Mouse (Mus musculus) CH12.LX (cell line): ENCODE results near the gene Slc35b4.

Experiments used
- CTCF ChIP-seq, 2 experiments: IDR thresholded peaks in 1 of 2; conservative IDR thresholded peaks in 1 of 2; 2 replicates each; pipeline ENCODE4 v1.5.1; 2011 to 2012; ENCODE audit warnings: low read depth in 2 of 2, low read length in 2 of 2, improper control_type of control experiment in 1 of 2, inconsistent platforms in 1 of 2, mild to moderate bottlenecking in 1 of 2, moderate library complexity in 1 of 2
- E2F4 ChIP-seq: IDR thresholded peaks from 2 replicates; pipeline ENCODE4 v1.6.1; 2011; ENCODE audit warnings: low read depth, low read length, improper control_type of control experiment; ENCODE audit not compliant: insufficient replicate concordance
- EP300 ChIP-seq: IDR thresholded peaks from 2 replicates; pipeline ENCODE4 v1.6.1; 2011; ENCODE audit warnings: low read length, improper control_type of control experiment
- MAFK ChIP-seq: IDR thresholded peaks from 2 replicates; pipeline ENCODE4 v1.6.1; 2011; ENCODE audit warnings: low read length, improper control_type of control experiment; ENCODE audit not compliant: insufficient replicate concordance
- MAX ChIP-seq: IDR thresholded peaks from 2 replicates; pipeline ENCODE4 v1.6.1; 2011; ENCODE audit warnings: low read length, improper control_type of control experiment
- POLR2A ChIP-seq: IDR thresholded peaks from 2 replicates; pipeline ENCODE4 v1.6.1; 2011; ENCODE audit warnings: low read depth, mild to moderate bottlenecking, improper control_type of control experiment, low read length
- POLR2AphosphoS2 ChIP-seq: IDR thresholded peaks from 2 replicates; pipeline ENCODE4 v1.6.1; 2011; ENCODE audit warnings: low read depth, low read length, improper control_type of control experiment
- RAD21 ChIP-seq: IDR thresholded peaks from 2 replicates; pipeline ENCODE4 v1.6.1; 2011; ENCODE audit warnings: low read depth, mild to moderate bottlenecking, low read length, improper control_type of control experiment, moderate library complexity
- RCOR1 ChIP-seq: conservative IDR thresholded peaks from 2 replicates; pipeline ENCODE4 v1.6.1; 2012; ENCODE audit warnings: low read depth, mild to moderate bottlenecking, inconsistent platforms, low read length, improper control_type of control experiment
- SIN3A ChIP-seq: IDR thresholded peaks from 2 replicates; pipeline ENCODE4 v1.6.1; 2012; ENCODE audit warnings: low read length, improper control_type of control experiment, inconsistent platforms

DNA sequence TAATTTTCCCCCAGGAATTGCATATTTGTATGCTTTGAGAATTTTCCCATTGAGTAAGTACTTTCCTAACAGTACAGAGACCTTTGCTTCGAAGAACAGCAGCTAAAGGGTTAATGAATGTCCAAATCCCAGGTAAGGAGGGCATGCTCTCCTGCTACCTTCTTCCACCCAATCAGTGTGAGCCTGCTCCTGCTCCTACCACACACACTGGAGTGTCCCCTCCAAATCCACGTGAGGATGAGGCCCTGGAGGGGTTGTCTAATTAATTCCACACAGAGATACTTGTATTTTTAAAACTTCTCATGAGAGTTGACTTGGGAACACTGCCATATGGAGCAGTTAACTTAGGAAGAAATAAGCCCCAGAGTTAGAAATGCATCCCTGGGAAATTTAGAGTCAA, 14.3 kb downstream of the Slc35b4 start:
- TF ChIP-seq CTCF (conservative IDR thresholded peaks at IDR 0.05 in 1 of 2, IDR thresholded peaks at IDR 0.05 in 1 of 2; ENCODE audit: low read depth in 2 of 2, low read length in 2 of 2) (no peak), POLR2A (no peak), RAD21 (no peak), MAX (no peak), POLR2AphosphoS2 (no peak), EP300 (no peak), MAFK (no peak), RCOR1 (no peak), E2F4 (no peak), SIN3A (no peak)
